Mouse (Mus musculus) kidney, adult 2 months (tissue): Measurements from ENCODE around the gene Gm47996. TPM values are rescaled to one million over a fixed set of nuclear protein-coding genes. Genes with fewer than 3 reads are reported as not detected.
"Not testable (repeated sequence)": the region's sequence is repeated elsewhere in the genome, so short reads cannot be mapped to it uniquely, and the experiment has no call there.

Experiments used
- DNase-seq: peaks from one replicate; pipeline ENCODE4 v3.0.0; 2021
- H3K27ac ChIP-seq: fragments of 200-500 bp; 2 replicates; pipeline ENCODE4 v1.5.1; 2012; ENCODE audit warnings: low read depth, low read length, control low read depth, inconsistent platforms; ENCODE audit not compliant: insufficient read depth
- H3K27me3 ChIP-seq: fragments of 200-500 bp; replicated peaks from 2 replicates; pipeline ENCODE4 v1.6.1; 2012; ENCODE audit warnings: mild to moderate bottlenecking, moderate library complexity, low read length, inconsistent platforms; ENCODE audit not compliant: control insufficient read depth, insufficient read depth
- H3K36me3 ChIP-seq: fragments of 200-500 bp; 2 replicates; pipeline ENCODE4 v1.6.1; 2012; ENCODE audit warnings: mild to moderate bottlenecking, moderate library complexity, low read length, inconsistent platforms; ENCODE audit not compliant: control insufficient read depth, insufficient read depth
- H3K4me1 ChIP-seq: fragments of 200-500 bp; 2 replicates; pipeline ENCODE4 v1.6.1; 2011; ENCODE audit warnings: low read length; ENCODE audit not compliant: control insufficient read depth, insufficient read depth
- H3K4me3 ChIP-seq: fragments of 200-500 bp; 2 replicates; pipeline ENCODE4 v1.5.1; 2011; ENCODE audit warnings: mild to moderate bottlenecking, low read depth, low read length, control low read depth; ENCODE audit not compliant: insufficient read depth
- CTCF ChIP-seq: fragments of 200-500 bp; conservative IDR thresholded peaks from 2 replicates; pipeline ENCODE4 v1.5.1; 2011; ENCODE audit warnings: low read depth, mild to moderate bottlenecking, control low read depth, low read length, moderate library complexity, mixed read lengths; ENCODE audit not compliant: insufficient read depth, insufficient read length
- POLR2A ChIP-seq: fragments of 200-500 bp; IDR thresholded peaks from one replicate; pipeline ENCODE4 v1.6.1; 2011; ENCODE audit warnings: low read depth, low read length, control low read depth
- WGBS: fragments of 180-500 bp; shearing (Covaris S2); methylation state at CpG from one replicate; pipeline ENCODE4 v1.1.7; 2018; 5-methylcytosine and 5-hydroxymethylcytosine counted together
- polyA plus RNA-seq: library from polyadenylated mRNA; depleted of rRNA; stranded (reverse); fragments of >200 nt; gene quantifications from 2 replicates; pipeline ENCODE4 v1.2.3, GENCODE M21; 2012; rRNA removed

Gm47996 gene
- not detected in 2 replicates for polyA plus RNA-seq

DNA sequence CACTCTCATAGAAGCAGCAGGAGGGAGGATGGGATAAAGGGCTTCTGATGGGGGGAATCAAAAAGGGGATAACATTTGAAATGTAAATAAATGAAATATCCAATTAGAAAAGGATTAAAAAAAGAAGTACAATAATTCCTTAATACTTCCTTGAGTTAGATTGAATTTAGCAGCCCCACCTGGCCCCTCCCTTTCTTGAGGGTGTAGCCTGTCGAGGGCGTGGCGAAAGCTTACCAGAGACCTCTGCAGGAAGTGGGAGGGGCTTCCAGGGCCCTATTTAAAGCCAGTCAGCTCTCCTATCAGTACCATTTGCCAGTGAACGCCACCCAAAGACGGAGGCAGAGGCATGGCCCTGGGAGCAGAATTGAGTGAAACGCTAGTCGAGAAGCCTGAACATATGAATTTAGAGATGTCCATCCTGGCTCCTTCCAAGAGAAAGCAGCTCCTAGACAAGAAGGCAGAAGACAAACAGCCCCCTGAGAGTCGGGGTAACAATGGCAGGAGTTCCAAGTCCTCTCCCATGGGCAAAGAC lies at the start of gene Gm47996:
Gm47996 (plus strand) TSS at position 308 of the 532 bp plus-strand sequence.
- H3K4me3 ChIP-seq, H3K36me3 ChIP-seq, DNase-seq, H3K27ac ChIP-seq, H3K27me3 ChIP-seq, H3K4me1 ChIP-seq: not testable (repeated sequence)
- WGBS: 98% methylated on average over 4 of the region's 8 CpGs

DNA sequence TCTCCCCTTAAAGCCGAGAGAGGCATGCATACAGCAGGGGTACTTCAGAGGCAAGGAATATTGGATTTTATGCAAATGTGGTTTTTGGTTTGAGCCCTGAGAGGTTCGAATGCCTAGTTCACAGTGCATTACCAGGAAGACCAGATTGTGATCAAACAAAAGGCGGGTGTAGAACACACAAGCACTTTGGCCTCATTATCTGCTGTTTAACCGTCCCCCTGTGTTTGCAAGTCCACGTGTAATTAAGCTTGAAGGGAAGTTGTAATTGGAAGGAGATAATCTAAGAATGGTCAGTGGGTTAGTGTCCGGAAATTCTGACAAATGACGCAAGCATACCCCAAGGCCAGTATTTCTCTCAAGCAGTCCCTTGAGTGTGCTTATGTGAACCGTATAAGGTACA lies 43.9 kb upstream of the Gm47996 start:
- 51% methylated on average over 8 of the region's 8 CpGs for WGBS
- Histone ChIP-seq H3K4me1 (peaks cover 18% of the 10 kb centered on the region), H3K27ac (peak overlapping the region; percentile 52; the same call in 1 of the 2 replicates), H3K27me3 (no peaks in the 10 kb centered on the region), H3K36me3 (no peaks in the 10 kb centered on the region), H3K4me3 (no peak overlapping the region)
- TF ChIP-seq POLR2A (no peak), CTCF (no peak)
- DNase-seq: no peak

DNA sequence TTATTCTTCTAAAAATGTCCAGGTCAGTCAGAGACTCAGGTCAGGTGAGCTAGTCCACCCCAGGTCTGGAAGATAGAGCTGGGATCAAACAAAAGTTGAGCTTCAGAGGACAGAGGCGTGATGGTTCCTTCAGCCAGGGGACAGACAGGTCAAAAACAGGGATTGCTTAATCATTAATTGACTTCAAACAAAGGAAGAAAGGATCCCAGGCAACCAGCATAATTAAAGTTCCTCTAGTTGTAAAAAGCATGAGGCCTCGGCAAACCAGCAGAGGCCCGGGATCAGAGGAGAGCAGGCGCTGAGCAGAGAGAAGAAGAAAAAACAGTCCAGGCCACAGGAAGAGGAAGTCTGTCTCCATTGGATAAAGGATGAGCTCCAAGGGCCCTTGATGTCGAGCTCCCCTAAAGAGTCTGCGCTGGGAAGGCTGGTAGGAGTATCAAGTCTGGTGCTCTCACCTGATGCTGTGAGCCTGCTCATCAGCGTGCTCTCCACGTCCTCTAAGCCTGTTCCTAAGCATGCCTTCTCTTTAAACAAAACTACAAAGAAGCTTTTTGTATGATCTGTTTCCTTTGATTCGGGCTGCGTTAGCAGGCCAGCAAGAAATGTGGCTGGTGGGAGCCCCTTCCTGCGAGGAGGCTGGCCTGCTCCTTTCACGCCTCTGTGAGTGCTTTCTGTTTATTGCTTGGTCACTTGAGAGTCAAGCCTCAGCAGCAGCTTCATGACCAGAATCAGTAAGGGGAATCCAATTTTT lies 42.5 kb upstream of the Gm47996 start:
- Histone ChIP-seq H3K36me3 (no peaks in the 10 kb centered on the region), H3K27me3 (no peaks in the 10 kb centered on the region), H3K27ac (peak overlapping the region; percentile 53), H3K4me1 (peaks cover 26% of the 10 kb centered on the region), H3K4me3 (no peak overlapping the region)
- peak; percentile 80 for DNase-seq
- TF ChIP-seq POLR2A (no peak), CTCF (no peak)
- 32% methylated on average over 12 of the region's 12 CpGs for WGBS

DNA sequence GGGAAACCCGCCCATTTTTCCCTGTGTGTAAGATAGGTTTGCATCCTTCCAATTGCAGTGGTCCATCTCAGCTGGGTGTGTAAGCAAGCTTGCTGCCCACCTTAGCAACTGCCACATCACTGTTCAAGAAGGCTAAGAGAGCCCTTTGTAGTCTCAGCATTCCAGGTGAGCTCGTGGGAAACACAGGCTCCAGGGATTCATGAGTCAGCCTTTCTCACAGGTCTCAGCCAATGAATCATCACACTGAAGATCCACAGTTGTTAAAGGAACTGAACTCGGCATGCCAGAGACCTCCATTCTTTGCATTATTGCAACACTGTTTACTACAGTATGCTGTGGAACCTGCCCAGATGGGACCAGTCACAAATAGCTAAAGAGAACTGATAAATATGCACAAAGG lies 41.3 kb upstream of the Gm47996 start:
- no peak for TF ChIP-seq POLR2A
- 66% methylated on average over 3 of the region's 3 CpGs for WGBS
- H3K36me3 ChIP-seq: no peaks in the 10 kb centered on the region
- H3K4me3 ChIP-seq: no peak overlapping the region
- no peak for DNase-seq
- H3K4me1 ChIP-seq: peaks cover 26% of the 10 kb centered on the region
- no peak overlapping the region for H3K27ac ChIP-seq
- H3K27me3 ChIP-seq: no peaks in the 10 kb centered on the region

DNA sequence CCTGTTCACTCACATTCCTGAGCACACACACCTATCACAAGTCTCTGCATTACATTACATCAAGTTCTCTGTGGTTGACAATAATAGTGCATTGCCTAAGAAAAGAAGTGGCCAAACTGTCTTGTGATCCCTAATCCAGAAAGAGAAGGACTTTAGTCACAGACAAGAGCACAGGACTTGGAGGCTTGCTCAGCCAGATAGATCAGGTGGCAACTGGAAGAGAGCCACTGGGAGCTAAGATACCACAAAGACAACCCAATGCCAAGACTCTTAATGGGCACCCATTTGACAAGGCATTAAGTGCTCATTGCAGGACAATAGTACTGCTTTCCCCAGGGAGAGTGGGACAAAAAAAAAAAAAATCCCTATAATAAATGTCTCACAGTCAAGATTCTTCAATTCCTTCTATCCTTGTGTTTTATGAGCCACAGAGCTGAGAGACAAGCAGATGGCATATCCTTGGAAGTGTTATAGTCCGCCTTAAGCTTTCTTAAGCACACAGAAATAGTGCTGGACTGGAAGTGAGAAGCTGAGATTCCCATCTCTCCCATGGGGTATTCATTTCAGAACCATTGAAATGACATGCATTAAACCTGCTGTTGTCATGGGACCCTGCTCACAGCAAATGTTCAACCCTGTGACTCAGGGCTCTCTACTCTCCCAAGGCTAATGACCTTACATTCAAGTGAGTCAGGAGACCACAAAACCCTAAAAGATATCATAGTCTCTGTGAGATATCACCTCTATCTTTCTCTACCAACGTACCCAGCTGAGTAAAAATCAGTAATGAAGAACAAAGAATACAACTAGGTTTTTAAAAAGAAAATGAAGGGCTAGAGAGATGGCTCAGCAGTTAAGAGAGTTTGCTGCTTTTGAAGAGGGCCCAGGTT lies 38.1 kb upstream of the Gm47996 start:
- Histone ChIP-seq H3K36me3 (no peaks in the 10 kb centered on the region), H3K4me3 (no peak overlapping the region), H3K4me1 (peaks cover 19% of the 10 kb centered on the region), H3K27me3 (no peaks in the 10 kb centered on the region), H3K27ac (peak overlapping the region; percentile 59)
- no peak for TF ChIP-seq CTCF
- no peak for TF ChIP-seq POLR2A
- peak; percentile 76 for DNase-seq
- WGBS: 74% methylated on average over 2 of the region's 2 CpGs

DNA sequence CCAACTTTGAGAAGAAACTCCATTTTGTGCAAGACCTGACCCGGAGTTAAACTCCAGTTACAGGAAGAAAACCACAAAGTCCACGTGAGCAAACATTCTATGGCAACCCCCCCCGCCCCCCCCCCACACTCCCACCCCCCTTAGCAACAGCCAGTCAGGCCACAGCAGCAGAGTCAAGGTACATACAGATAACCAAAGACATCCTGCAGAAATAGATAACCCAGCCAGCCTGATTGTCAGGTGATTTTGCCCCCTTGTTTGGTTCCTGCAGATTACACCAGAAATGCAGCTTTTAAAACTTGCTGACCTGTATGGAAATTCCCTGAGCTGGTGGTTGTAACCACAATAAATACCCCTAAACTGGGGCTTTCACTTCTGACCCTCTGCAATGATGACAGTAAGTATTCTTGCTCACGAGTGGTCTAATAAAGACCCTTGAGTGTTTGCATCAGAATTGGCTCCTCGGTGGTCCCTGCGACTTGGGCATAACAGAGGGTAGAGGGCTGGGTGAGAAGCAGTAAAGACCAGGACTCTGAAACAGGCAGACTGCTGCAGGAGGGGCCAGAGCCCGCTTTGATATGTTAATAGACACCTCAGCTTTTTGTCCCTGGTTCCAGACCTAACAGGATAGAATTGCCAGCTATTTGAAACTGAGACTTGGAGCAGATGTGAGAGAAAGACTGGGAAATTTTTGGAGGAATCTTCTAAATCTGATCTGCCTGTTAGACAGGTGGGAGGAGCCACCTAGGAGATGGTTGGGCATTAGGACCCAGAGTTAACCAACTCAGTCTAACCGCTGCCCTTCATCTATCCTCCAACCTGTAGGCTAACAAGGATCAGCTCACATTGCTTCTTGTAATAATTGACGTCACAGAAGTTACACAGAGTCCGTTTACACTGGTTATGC lies 32.6 kb upstream of the Gm47996 start:
- DNase-seq: peak; percentile 88
- 18% methylated on average over 10 of the region's 10 CpGs for WGBS

More for the DNA sequence above, 32.6 kb upstream of the Gm47996 start:
- Histone ChIP-seq H3K4me3 (peak overlapping the region; percentile 37; the same call in 1 of the 2 replicates), H3K4me1 (peaks cover 10% of the 10 kb centered on the region; the same call in 1 of the 2 replicates), H3K36me3 (no peaks in the 10 kb centered on the region), H3K27me3 (no peaks in the 10 kb centered on the region), H3K27ac (peak overlapping the region; percentile 100)
- TF ChIP-seq CTCF (no peak), POLR2A (no peak)
